Mouse (Mus musculus) ovary, postnatal 10 days (tissue): ENCODE measurements around the gene Insl3.

Source experiments
- DNase-seq: peaks from one replicate; pipeline ENCODE4 v3.0.0; 2022; ENCODE audit warnings: low spot score

Insl3 gene

DNA sequence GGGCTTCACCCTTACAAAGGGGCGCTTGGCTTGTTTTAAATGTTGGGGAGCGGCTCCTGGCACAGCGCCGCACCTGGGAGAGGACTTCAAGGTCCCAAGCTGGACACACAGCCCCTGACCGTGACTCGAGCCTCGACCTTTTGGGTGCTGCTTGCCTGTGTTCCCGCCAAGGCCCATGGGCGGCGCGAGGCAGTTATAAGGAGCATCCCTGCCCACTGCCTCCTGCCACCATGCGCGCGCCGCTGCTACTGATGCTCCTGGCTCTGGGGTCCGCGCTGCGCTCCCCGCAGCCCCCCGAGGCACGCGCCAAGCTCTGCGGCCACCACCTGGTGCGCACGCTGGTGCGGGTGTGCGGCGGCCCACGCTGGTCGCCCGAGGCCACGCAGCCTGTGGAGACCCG, at the start of gene Insl3:
Gene Insl3 (plus strand): TSS at position 187 of the 400 bp plus-strand sequence.
- no peak for DNase-seq

DNA sequence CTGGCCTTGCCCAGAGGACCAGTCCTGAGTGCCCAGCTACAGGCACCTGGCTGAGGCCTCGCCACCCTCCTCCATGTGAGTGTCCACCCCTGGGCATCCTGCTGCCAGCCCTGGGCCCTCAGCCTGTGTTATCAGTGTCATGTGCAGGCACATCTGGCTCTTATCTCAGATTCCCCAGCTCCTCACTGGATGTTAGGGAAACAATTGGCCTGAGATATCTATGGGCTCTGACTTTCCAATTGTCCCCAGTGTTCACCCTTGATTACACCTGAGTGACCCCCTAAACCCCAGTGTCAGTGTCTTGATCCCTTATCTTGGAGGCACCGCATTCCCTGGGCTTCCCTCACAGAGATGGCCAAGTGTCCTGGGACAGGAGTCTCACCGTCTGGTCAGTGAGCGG, 49.7 kb upstream of the Insl3 start:
- DNase-seq: no peak

DNA sequence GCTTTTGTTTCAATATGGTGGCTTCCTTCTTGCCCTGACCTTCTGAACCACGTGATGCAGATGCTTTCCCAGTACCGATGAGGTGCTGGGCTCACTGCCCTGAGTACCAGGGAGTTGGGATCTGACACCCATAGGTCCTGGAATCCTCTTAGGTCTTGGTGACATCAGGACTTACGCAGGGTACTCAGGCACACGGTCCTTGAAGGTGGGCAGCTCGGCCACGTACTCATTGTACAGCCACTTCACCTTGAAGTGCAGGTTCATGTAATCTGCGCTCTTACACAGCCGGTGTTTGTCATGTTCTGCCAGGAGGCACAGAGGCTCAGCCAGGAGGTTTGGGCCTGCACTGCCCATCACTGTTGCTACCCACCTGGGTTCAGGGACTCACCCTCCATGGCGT, 43.5 kb upstream of the Insl3 start:
- no peak for DNase-seq

DNA sequence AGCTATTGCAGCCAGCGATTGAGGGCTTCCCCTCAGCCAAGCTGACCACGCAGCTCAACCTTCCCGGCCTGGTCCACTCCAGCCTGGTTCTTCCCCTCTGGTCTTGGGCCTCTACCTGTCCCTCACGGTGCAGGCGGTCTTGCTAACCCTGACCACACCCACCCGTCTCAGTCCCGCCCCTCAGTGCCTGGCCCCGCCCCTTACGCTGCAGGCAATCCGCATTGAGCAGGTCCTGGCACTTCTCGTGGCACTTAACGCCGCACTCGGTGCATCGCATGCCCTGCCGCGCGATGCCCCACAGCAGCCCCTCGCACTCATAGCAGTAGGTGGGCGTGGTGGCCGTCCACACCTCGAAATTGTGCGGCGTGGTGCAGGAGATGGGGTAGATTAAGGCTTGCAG, 34.4 kb upstream of the Insl3 start:
- no peak for DNase-seq

DNA sequence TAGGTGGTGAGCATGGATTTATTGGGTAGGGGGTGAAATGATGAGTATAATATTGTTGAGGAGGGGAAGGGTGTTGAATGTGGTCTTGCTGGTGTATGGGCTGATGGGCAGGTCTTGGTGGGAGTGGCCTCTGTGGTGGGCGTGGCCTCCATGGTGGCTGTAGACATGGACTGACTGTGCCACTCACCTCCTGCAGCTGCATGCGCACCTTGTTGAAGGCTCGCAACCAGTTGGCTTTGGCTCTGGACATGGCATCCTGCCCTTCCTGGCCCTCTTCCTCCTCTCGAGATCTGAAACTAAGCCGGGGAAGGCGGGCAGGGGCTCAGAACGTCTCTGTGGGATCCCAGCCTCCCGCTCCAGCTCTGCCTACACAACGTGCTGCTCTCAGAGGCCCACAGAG, 31.2 kb upstream of the Insl3 start:
- DNase-seq: no peak

DNA sequence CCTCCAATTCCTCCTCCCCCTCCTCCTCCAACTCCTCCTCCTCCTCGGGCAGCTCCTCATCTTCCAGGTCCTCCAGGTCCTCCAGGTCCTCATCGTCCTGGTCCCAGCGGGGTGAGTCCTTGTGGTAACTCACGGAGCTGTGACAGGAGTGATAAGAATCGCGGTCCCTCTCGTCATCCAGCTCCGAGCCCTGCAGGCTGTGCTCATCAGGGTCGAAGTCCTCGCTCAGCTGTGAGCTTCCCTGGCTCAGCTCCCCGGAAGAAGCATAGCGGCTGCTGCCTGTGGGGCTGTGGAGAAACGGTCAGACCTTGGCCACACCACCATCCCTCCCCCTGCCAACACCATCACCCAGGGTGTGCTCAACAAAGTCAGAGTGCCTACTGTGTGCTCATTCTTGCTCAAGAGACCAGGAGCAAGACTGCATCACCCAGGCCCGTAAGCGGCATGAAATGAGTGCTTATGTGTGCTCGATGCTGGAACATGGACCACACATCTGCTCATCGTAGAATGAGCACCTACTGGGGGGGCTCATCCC, 30.4 kb upstream of the Insl3 start:
- no peak for DNase-seq

DNA sequence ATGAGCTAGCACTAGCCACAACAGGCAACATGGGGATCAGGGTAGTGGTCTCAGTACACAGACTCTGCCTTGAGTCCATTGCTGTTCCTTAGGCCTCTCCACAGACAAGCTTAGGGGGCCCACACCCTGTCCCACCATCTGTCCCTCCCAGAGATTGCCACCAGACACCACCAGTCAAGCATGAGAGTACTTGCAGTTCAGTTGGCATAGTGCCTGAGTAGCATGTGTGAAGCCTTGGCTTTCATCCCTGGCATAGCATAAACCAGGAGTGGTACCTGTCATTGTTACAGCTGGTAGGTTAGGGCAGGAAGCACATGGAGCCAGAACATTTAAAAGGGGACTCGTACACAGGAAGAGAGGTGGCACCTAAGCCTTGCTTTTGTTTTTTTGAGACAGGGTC, 29.3 kb upstream of the Insl3 start:
- DNase-seq: no peak

DNA sequence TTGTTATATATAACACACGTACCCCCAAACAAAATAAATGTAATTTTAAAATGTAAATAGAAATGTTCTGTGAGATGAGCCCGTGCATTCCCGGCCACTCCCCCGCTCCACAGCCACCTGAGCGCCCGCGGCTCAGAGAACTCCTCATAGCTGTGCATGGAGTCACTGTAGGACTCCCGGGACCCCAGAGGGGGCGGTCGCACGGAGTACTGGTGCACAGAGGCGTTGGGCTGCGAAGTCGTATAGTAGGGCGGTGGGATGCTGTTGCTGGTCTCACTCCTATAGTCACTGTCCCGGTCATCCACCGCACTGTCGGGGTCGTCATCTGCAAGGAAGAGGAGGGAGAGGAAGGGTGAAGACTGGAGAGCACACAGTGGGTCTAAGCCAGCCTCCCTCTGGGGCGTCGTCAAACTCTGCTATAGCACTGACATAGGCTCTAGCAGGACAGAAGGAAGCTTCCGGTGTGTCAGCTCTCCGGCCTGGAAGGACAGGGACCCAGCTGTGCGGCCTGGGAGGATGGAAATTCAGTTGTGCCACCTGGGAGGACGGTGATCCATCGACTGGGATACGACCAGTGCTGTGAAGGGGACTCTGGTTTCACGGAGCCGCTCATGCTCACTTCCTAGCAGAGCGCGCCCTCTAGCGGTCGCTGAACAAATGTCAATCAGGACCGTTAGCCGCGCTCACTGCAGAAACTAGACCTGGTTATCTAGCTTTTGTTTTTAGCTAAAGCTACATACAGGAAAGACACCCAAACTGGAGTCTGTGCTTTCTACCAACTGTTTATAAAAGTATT, 28.5 kb upstream of the Insl3 start:
- DNase-seq: peak; percentile 67

DNA sequence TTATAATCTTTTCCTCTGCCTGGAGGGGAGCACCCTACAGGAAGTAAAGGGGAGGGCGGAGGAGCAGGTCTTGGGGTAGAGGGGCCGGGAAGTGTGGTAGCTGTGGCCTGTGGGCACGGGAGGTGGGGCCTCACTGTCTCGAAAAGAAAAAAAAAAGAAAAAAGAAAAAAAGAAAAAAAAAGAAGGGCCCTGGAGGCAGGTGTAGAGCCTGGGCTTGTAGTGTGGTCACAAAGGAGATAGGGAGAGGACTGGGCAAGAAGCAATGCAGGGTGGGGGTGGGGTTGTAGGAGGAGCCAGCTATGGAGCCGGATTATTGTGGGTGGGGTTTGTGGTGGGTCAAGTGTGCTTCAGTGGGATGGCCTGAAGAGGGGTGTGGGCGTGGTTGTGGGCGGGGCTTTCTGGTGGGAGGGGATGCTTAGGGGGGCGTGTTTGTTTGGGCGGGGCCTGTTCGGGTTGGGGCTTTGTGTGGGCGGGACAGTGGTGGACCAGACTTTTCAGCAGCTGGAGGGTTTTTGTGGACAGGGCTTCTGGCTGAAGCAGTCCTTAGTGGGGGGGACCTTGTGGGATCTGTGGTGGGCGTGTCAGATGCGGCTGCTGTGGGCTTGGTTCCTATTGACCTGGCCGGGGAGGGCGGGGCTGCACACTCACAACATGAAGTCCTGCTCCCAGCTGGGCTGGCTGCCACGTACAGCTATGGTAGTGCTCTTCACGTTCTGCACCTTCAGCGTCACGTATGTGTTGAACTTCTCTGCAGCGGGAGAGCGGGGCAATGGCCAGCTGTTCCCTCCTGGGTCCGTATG, 23.5 kb upstream of the Insl3 start:
- no peak for DNase-seq

DNA sequence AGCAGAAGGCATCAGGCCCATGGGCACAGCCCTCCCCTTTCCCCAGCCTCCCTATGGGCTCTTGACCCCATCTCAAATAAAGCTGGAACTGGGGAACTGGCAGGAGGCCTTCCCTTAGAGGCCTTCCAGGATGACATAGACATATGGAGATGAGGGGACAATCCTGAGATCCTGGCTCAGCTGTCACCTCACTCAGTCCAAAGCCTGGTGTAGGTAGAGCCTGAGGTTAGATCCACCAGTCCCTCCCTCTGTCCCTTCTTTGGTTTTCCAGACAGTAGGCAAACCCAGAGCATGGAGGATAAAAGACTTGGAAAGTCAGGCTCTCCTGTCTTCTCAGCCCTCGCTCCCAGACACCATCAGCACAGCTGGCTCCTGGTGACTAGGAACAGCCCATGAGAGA, 22.2 kb upstream of the Insl3 start:
- no peak for DNase-seq

DNA sequence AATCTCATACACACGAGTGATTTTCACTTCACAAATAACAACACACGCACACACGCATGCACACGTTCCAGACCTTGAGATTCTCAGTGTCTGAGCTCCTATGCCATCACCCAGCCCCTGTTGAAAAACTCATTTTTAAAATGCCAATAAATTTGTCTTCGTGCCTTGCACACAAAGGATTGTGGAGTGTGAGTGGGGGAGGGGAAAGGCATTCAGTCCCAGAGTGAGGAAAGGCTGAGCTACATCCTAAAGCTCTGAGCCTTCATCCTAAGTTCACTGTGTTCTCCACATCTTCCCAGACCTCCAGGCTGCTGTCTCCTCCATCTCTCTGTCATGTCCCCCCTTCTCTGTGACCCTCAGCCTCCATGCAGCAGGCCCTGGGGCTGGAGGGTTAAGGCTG, 21.8 kb upstream of the Insl3 start:
- DNase-seq: no peak

DNA sequence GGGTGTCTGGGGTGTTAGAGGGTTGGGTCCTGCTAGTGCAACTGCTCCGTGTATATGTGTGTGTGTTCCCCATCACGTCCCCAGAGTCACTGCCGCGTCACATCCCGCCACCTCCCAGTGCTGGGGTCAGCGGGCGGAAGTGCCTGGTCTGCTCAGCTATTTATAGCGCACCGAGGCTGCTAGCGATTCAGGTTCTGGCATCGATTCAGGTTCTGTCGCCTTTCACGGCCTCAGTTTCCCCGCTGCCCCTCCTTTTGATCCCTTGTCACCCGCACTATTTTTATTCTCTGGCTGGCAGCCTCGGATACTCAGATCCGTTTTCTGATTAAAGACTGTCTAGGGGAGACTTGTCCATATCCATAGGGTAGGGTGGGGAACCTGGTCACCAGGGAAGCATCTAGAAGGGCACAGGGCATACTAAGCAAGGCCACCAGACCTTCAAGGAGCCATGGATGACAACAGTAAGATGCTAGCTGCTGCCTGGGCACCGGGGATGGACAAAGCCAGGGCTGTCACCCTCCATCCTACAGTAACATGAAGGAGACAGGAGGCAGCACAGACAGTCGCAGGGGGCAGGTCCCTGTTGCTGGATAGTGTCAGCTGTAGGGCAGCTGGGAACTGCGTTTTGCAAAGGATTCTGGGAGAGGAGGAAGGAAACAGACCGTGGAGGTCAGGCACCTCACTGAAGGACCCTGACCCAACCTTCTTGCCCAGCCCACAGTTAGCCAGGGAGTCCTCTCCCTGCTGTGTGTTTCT, 20.6 kb upstream of the Insl3 start:
- no peak for DNase-seq

DNA sequence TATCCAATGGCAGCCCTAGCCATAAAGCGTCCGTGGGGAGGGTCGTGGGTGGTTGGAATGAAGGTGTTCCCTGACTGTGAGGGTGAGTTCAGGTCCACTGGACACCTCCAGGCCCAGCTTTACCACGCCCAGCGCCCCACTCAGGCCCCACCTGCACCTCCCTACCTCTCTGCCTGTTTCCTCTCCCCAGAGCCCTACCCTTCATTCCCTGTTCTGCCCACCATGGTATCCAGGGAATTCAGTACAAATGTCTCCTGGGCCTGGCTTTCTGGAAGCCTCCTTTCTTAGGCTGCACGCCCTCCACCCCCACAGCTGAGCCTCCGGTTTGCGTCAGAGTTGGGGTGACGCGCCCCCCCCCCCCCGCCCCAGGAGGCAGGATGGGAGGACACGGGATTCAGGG, 18.8 kb upstream of the Insl3 start:
- no peak for DNase-seq

DNA sequence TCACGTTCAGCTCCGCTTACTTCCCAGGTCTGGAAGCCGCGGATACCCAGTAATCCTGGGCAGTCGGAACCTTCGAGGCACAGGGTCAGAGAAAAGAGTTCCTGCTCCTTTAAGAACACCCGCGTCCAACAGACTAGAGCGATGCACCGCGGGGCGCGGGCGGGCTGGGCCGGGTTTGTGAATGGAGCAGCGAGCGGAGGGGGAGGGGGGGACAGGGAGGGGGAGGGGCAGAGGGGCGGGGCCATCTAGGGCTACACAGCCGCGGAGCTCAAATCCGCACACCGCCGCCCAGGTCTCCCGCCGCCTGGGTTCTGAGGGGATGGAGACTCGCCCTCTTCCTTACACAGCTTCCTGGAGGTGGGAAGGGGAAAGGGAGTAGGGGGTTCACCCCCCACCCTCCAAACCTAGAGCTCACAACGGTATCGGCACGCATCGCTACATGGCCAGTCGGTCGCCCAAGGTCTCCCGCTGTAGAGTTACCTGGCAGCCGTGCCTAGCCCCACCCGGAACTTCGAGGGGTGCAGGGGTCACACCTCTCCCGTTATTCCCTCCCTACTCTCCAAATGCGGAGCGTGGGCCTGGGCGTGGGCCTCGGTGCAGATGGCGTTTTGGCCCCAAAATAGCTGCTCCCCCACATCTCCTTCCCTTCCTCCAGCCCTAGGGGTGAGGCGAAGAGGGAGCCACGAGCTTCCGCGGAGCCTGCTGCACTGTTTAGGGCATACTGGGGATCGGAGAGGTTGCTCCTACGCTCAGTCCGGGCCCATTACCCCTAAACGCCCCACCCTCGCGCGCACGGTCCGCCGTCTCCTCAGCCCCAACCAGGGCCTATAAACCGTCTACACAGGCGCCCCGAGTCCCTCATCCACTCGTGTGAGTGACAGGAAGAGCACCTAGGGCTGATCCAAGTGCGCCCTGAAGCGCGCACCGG, 18.1 kb upstream of the Insl3 start:
- DNase-seq: no peak

DNA sequence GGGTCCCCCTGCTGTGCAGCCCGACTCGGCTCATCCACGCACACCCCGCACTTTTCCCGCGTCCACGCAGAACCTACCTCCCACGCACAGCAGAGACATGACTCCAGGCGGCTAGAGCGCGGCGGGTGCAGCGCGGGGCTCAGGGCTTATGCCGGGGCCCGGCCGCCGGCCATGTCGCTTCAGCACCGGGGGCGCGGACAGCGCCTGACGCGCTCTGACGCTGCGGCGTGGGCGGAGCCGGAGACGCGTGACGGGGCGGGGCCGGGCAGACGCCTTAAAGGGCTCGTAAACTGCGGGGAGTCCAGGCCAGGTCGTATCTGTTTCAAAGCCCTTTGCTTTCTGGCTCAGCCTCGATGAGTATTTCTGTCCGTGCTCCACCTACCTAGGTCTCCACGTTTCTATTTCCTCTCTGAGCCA, 17.5 kb upstream of the Insl3 start, which contains the start of gene Unc13a:
Gene Unc13a (minus strand): TSS at position 209 of the 417 bp plus-strand sequence.
- DNase-seq: peak; percentile 85

DNA sequence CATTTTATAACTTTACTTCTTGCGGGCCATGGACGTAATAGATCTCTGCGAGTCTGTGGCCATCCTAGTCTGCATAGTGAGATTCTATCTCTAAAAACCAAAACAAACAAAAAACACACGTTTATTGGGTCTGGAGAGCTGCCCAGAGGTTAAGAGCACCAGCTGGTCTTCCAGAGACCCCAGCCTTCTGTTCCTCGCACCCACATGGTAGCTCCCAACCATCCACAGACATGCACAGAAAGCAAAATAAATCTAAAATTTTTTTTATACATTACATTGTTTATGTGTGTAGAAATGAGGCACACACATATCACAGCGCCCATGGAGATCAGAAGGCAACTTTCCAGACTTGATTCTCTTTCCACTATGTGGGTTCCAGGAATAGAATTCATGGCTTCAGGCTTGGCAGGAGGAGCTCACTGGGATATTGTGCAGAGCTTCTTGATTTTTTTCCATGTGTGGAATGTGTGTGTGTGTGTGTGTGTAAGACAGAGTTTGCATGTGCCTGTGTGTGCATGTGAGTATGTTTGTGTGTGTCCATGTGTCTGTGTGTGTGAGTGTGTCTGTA, 16.8 kb upstream of the Insl3 start:
- DNase-seq: no peak

DNA sequence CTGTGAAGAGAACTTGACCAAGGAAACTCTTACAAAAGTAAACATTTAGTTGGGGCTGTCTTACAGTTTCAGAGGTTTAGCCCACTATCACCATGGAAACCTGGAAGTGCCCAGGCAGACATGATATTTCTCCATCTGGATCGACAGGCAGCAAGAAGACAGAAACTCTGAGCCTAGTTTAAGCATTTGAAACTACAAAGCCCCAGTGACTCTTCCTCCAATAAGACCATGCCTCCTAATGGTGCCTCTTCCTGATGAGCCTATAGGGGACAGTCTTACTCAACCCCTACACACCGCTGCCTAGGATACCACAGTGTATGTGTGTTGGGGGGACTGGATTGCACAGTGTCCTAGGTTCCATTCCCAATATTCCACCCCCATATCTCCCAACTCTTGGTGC, 14.9 kb upstream of the Insl3 start:
- no peak for DNase-seq

DNA sequence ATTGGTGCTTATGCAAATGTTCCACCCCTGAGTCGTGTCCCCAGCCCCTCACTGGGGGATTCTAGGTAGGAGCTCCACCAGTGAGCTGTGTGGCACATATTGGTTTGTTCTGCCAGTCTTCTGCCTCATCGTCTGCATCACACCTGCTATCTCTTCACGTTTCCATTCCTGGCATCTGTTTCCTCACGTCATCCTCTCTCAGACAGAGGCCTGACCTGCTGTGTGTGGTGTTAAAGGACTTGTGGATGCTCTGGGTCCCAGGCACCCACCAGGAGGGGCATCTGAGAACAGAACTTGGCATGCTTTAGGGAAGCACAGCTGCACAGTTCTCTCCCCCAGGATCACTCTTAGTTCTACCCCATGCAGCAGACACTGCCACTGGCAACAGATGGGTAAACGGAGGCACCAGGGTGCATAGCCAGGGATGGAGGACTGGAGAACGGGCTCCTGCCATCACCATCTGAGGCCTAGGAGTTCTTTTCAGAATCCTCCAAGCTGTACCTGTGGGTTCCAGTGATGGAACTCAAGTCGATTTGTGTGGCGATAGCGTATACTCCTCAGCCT, 13.5 kb upstream of the Insl3 start:
- no peak for DNase-seq

DNA sequence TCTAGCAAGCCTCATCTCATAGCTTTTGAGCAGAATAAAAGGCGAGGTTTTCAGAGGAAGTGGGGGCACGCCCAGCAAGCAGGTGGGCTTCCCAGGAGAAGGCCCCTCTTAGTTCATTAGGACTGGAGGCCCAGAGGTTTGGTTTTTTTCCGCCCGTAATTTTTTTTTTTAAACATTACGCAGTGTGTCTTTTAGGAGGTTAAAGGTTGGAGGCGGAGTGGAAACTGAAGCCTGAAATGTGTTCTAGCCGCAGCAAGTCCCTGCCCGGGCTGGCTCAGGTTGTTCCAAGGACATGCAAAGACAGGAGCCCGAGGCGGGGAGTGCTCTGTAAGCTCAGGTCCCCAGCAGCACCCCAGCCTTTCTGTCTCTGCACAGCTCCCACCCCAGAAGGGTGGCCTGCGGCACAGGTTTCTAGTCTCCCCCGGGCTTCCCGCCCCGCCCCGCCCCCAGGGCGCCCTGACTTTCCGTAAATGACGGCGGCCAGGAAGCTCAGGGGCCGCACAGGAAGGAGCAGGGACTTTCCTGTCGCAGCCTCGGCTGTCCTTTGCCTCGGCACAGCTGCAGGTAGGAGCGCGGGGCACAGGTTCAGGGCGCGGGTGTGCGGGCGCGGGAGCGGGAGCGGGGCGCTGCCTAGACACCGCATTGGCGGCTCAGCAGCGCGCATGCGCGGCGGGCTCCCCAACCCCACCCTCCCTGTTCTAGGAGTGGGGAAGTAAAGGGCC, 12.8 kb upstream of the Insl3 start, which contains the start of gene Jak3:
Gene Jak3 (plus strand): TSS at position 277 of the 722 bp plus-strand sequence.
- DNase-seq: peak; percentile 30

DNA sequence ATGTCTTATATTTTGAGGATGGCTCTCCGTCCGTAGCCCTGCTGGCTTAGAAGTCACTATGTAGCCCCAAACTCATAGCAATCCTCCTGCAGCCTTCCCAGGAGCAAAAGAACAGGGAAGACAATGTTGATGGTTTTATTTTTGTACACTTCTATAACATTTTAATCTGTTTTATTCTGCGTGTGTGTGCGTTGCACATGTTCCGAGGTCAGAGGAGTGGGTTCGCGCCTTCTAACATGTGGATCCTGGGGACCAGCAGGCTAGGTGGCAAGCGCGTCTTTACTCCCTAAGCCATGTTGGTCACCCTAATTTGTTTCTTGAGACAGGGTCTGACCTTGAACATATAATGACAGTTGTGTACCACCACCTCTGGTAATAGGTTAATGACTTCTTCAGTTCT, 12.2 kb upstream of the Insl3 start:
- DNase-seq: no peak
